Mouse (Mus musculus) midbrain, embryonic 14.5 days (tissue): ENCODE measurements around the gene Gas1. TPM values are rescaled to one million over a fixed set of nuclear protein-coding genes. Genes with fewer than 3 reads are reported as not detected.
A peak's percentile ranks its signal among the peaks of the same experiment; 100 is the strongest.

Experiments used
- ATAC-seq: fragments of 200-750 bp; cut with Nextera tagmentation; 2 replicates; pipeline ENCODE4 v1.8.0; 2017; ENCODE audit warnings: moderate number of reproducible peaks, moderate library complexity; ENCODE audit not compliant: low FRiP score, low TSS enrichment
- DNase-seq: peaks from one replicate; pipeline ENCODE4 v3.0.0-alpha.2; 2015
- H3K27ac ChIP-seq: fragments of 300-500 bp; sonication (generic); replicated peaks from 2 replicates; pipeline ENCODE4 v1.5.1; 2014; ENCODE audit warnings: mild to moderate bottlenecking, low read depth, low read length, moderate library complexity
- H3K27me3 ChIP-seq: fragments of 300-500 bp; sonication (generic); 2 replicates; pipeline ENCODE4 v1.6.1; 2014; ENCODE audit warnings: low read length, control low read depth, mixed read lengths; ENCODE audit not compliant: control insufficient read depth, insufficient read depth
- H3K36me3 ChIP-seq: fragments of 300-500 bp; sonication (generic); 2 replicates; pipeline ENCODE4 v1.6.1; 2014; ENCODE audit warnings: low read length, control low read depth; ENCODE audit not compliant: control insufficient read depth, insufficient read depth
- H3K4me1 ChIP-seq: fragments of 300-500 bp; sonication (generic); 2 replicates; pipeline ENCODE4 v1.6.1; 2014; ENCODE audit warnings: mild to moderate bottlenecking, antibody characterized with exemption, low read length, control low read depth; ENCODE audit not compliant: control insufficient read depth, insufficient read depth
- H3K4me2 ChIP-seq: fragments of 300-500 bp; sonication (generic); 2 replicates; pipeline ENCODE4 v1.6.1; 2014; ENCODE audit warnings: mild to moderate bottlenecking, low read length, moderate library complexity
- H3K4me3 ChIP-seq: fragments of 300-500 bp; sonication (generic); replicated peaks from 2 replicates; pipeline ENCODE4 v1.5.1; 2014; ENCODE audit warnings: low read depth, low read length
- H3K9ac ChIP-seq: fragments of 300-500 bp; sonication (generic); replicated peaks from 2 replicates; pipeline ENCODE4 v1.6.1; 2014; ENCODE audit warnings: mild to moderate bottlenecking, low read length, moderate library complexity
- H3K9me3 ChIP-seq: fragments of 300-500 bp; sonication (generic); 2 replicates; pipeline ENCODE4 v1.6.1; 2016; ENCODE audit warnings: low read length, control low read depth, mixed read lengths; ENCODE audit not compliant: control insufficient read depth
- WGBS: fragments of 180-500 bp; shearing (Covaris S2); extraction: QIAGEN DNeasy Blood & Tissue Kit; methylation state at CpG from one replicate; pipeline ENCODE4 v1.1.7; 2014; 5-methylcytosine and 5-hydroxymethylcytosine counted together
- polyA plus RNA-seq: library from polyadenylated mRNA; unstranded; fragments of >200 nt; fragmentation: Nextera tagmentation; extraction: Ambion mirVana; gene quantifications from 2 replicates; pipeline ENCODE4 v1.2.1, GENCODE M21; 2014

Gene Gas1
- polyA plus RNA-seq, 1 experiment from 2014 or later: 24.2 TPM

DNA sequence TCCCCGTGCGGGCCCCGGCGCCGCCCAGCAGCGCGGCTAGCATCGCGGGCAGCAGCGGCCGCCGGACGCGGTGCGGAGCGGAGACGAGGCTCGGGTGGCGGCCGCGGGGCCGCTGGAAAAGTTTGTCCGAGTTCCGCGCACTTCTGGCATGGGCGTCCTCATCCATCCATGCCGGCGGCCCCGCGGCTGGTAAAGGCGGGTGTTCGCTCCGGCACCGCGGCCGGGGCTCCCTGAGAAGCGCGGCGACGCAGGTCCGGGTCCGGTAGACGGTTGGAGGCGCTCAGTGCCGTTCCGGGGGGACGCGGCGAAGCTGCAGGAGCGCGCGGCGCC lies 424 bp downstream of the Gas1 start:
- peak overlapping the region; percentile 79 for H3K4me3 ChIP-seq
- under 1% methylated on average over 53 of the region's 53 CpGs for WGBS
- peaks cover 32% of the 10 kb centered on the region for H3K4me1 ChIP-seq
- H3K9ac ChIP-seq: peak overlapping the region; percentile 86
- peaks cover 4% of the 10 kb centered on the region; the same call in 1 of the 2 replicates for H3K27me3 ChIP-seq
- peak overlapping the region; percentile 92 for H3K27ac ChIP-seq
- H3K9me3 ChIP-seq: no peaks in the 10 kb centered on the region
- no peak for DNase-seq
- peak overlapping the region; percentile 86 for H3K4me2 ChIP-seq
- peak; percentile 4; the same call in 1 of the 2 replicates for ATAC-seq
- H3K36me3 ChIP-seq: no peaks in the 10 kb centered on the region

DNA sequence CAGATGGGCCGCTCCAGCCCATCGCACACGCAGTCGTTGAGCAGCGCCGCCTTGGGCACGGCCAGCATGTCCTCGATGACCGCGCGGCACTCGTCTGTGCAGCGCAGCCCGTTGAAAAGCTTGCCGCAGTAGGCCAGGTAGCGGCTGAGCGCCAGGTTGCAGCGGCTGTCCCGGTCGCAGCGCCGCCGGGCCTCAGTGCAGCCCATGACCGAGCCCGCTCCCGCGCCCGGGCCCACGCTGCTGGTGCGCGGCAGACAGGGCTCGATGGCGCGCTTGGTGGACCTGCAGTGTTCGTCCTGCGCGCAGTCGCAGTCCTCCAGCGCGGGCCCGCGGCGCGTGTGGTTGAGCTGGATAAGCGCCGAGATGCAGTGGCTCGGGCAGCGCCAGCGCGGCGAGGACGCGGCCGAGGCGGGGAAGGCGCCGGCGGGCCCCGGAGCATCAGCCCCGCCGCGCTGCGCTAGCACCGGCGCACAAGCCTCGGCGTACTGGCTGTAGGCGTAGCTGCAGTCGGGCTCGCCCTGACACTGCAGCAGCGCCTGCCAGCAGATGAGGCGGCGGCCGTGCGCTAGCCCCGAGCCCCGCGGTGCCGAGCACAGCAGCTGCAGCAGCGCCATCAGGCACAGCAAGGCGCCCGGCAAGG lies 909 bp downstream of the Gas1 start:
- ATAC-seq (peak; percentile 53), DNase-seq (peak; percentile 92)
- H3K27me3 ChIP-seq: peaks cover 4% of the 10 kb centered on the region; the same call in 1 of the 2 replicates
- peaks cover 37% of the 10 kb centered on the region for H3K4me1 ChIP-seq
- H3K9me3 ChIP-seq: no peaks in the 10 kb centered on the region
- peak overlapping the region; percentile 86 for H3K9ac ChIP-seq
- H3K36me3 ChIP-seq: no peaks in the 10 kb centered on the region
- H3K27ac ChIP-seq: peak overlapping the region; percentile 92
- H3K4me2 ChIP-seq: peak overlapping the region; percentile 86
- peak overlapping the region; percentile 79 for H3K4me3 ChIP-seq
- under 1% methylated on average over 77 of the region's 82 CpGs for WGBS

- WGBS: under 1% methylated on average over 51 of the region's 59 CpGs
- H3K4me3 ChIP-seq: peak overlapping the region; percentile 79
- ATAC-seq: no peak
- H3K9ac ChIP-seq: peak overlapping the region; percentile 86
- H3K36me3 ChIP-seq: no peaks in the 10 kb centered on the region
- H3K4me2 ChIP-seq: peak overlapping the region; percentile 86
- H3K9me3 ChIP-seq: no peaks in the 10 kb centered on the region
- H3K4me1 ChIP-seq: peaks cover 40% of the 10 kb centered on the region
- peak overlapping the region; percentile 92 for H3K27ac ChIP-seq
- peaks cover 4% of the 10 kb centered on the region; the same call in 1 of the 2 replicates for H3K27me3 ChIP-seq
- peak; percentile 72 for DNase-seq
Measured at GRCm38 (mm10) chr13:60175490-60176135, 1.6 kb downstream of the Gas1 start.

GRCm38 (mm10) chr13:60174953-60175352 lies 2.2 kb downstream of the Gas1 start:
- peaks cover 40% of the 10 kb centered on the region for H3K4me1 ChIP-seq
- H3K9ac ChIP-seq: peak overlapping the region; percentile 86
- H3K4me2 ChIP-seq: peak overlapping the region; percentile 86
- H3K9me3 ChIP-seq: no peaks in the 10 kb centered on the region
- H3K36me3 ChIP-seq: no peaks in the 10 kb centered on the region
- ATAC-seq (no peak), DNase-seq (no peak)
- H3K27me3 ChIP-seq: peaks cover 4% of the 10 kb centered on the region; the same call in 1 of the 2 replicates
- peak overlapping the region; percentile 79 for H3K4me3 ChIP-seq
- WGBS: 0% methylated on average over 7 of the region's 7 CpGs
- peak overlapping the region; percentile 92; the same call in 1 of the 2 replicates for H3K27ac ChIP-seq

DNA sequence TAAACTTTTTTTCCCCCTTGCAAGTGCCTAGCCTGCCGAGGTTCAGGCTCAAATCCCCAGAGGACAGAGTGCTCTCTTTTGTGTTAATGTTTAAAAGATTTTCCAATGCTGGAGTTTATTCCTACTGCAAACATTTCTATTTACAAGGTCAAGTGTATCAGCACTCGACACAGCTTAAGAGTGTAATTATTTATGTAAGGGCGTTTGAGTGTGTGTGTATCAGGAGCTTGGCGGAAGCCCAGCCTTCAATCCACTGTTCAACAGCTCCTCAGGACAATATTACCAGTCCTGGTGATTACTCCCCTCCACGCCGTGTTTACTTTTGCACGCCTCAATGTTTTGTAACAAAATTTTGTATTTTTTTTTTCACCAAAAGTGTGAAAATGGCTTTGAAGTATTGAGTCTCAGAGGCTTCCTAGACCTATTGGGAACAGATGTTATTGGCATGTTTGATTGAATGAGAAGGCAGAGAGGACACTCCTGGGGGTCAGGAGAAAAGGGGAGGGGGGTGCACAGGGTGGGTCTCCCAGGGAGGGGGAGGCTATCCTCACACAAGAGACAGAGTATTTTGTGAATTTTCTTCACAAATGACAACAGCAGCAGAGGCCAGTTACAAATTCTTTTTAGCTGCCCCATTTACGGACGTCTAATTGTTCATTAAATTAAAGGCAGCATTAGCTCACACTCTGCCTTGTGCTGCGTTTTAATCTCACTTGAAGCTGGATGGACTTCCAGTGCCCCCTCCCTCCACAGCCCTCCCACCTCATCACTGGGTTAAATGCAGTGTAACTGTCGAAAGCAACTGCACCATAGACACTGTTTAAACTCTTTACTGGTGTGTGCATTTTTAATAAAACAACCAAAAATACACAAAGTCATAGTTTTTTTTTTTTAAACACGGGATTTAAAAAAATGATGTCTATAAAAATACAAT lies 3.3 kb downstream of the Gas1 start:
- Histone ChIP-seq H3K4me3 (peak overlapping the region; percentile 79), H3K27ac (no peak overlapping the region), H3K27me3 (peaks cover 5% of the 10 kb centered on the region; the same call in 1 of the 2 replicates), H3K9me3 (no peaks in the 10 kb centered on the region), H3K9ac (peak overlapping the region; percentile 23; the same call in 1 of the 2 replicates), H3K4me2 (peak overlapping the region; percentile 86), H3K36me3 (no peaks in the 10 kb centered on the region), H3K4me1 (peaks cover 40% of the 10 kb centered on the region)
- DNase-seq: peak; percentile 54
- WGBS: 2% methylated on average over 12 of the region's 12 CpGs
- ATAC-seq: no peak

DNA sequence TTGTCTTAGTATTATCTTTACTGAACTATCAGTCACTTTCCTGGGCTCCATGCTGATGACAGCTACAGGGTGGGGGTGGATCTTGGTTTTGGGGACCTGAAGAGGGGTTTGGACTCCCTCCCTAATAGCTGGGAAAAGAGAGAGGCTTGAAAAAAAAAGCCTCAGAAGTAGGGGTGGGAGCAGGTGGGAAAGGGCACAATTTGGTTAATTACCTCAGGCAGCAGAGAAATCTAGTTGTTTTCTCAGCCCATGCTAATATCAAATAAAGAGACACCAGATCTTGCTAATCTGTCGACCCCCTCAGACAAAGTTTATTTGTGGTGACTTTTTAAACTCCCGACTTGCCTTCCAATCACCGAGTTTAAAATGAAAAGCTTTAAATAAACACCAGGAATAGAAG lies 4.0 kb downstream of the Gas1 start:
- H3K36me3 ChIP-seq: no peaks in the 10 kb centered on the region
- H3K27ac ChIP-seq: no peak overlapping the region
- H3K9ac ChIP-seq: no peak overlapping the region
- DNase-seq (peak; percentile 23), ATAC-seq (no peak)
- 3% methylated on average over 3 of the region's 3 CpGs for WGBS
- no peak overlapping the region for H3K4me3 ChIP-seq
- peaks cover 40% of the 10 kb centered on the region for H3K4me1 ChIP-seq
- H3K9me3 ChIP-seq: no peaks in the 10 kb centered on the region
- peak overlapping the region; percentile 86 for H3K4me2 ChIP-seq
- H3K27me3 ChIP-seq: peaks cover 9% of the 10 kb centered on the region; the same call in 1 of the 2 replicates

- peak; percentile 39 for DNase-seq
- H3K4me1 ChIP-seq: peaks cover 38% of the 10 kb centered on the region
- WGBS: 13% methylated on average over 7 of the region's 7 CpGs
- no peak for ATAC-seq
- H3K27me3 ChIP-seq: peaks cover 9% of the 10 kb centered on the region; the same call in 1 of the 2 replicates
- H3K36me3 ChIP-seq: no peaks in the 10 kb centered on the region
- H3K9me3 ChIP-seq: no peaks in the 10 kb centered on the region
- no peak overlapping the region for H3K4me3 ChIP-seq
- 0 out of 2 replicates have a peak overlapping the region, but pooled peaks have one; percentile 3 for H3K4me2 ChIP-seq
- no peak overlapping the region for H3K9ac ChIP-seq
- H3K27ac ChIP-seq: no peak overlapping the region
Measured at GRCm38 (mm10) chr13:60172366-60173017, 4.7 kb downstream of the Gas1 start.

- no peak overlapping the region for H3K4me2 ChIP-seq
- no peak for DNase-seq
- H3K36me3 ChIP-seq: no peaks in the 10 kb centered on the region
- no peak overlapping the region; the same call in 1 of the 2 replicates for H3K27ac ChIP-seq
- H3K4me3 ChIP-seq: no peak overlapping the region
- peaks cover 9% of the 10 kb centered on the region; the same call in 1 of the 2 replicates for H3K27me3 ChIP-seq
- H3K4me1 ChIP-seq: peaks cover 38% of the 10 kb centered on the region
- H3K9ac ChIP-seq: no peak overlapping the region
- no peak for ATAC-seq
- H3K9me3 ChIP-seq: no peaks in the 10 kb centered on the region
- WGBS: 53% methylated on average over 8 of the region's 8 CpGs
Measured at GRCm38 (mm10) chr13:60171781-60172180, 5.4 kb downstream of the Gas1 start.
